Mouse (Mus musculus) embryo, embryonic 11.5 days (tissue): Measurements from ENCODE around the gene Piga.
A peak's percentile ranks its signal among the peaks of the same experiment; 100 is the strongest.

Experiments used
- DNase-seq: peaks from one replicate; pipeline ENCODE4 v3.0.0-alpha.2; 2012; ENCODE audit warnings: low read depth, low spot score

Piga gene

DNA sequence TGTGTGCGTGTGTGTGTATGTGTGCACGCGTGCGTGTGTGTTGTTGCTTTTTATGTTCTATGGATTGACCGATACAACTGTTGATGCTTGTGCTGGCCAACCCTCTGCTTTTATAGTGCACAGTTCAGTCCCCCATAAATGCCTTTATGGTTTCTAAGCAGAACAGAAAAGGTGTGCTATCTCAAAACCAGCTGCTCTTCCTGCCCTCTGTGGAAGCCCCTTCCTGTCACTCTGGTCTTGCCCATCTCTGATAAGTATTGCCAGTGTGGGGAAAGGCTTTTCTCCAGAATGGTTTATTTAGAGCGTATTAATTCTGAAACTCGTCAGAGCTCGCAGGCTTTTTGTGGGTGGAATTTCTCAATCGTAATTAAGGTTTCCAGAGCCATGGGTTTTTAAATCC, 13.1 kb downstream of the Piga start:
- no peak for DNase-seq

DNA sequence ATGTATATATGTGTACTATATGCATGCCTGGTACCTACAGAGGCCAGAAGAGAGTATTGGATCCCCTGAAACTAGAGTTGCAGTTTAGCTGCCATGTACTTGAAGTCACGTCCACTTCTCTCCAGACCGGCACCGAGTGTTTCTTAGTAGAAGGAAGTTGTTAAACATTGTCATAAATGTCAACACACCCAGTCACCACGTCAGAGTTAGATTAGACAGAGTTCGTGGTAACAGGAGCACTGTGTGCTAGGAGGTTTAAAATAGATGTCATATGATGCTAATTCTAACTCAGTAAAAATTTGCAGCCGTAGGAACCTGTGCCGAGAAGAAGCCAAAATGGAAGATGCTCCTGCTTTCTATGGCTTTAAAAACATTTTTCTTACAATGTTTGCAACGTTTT, 17.1 kb downstream of the Piga start, which contains the start of gene Asb11:
Gene Asb11, plus strand, starts transcription at position 286 of the 400 bp plus-strand sequence.
- DNase-seq = no peak

DNA sequence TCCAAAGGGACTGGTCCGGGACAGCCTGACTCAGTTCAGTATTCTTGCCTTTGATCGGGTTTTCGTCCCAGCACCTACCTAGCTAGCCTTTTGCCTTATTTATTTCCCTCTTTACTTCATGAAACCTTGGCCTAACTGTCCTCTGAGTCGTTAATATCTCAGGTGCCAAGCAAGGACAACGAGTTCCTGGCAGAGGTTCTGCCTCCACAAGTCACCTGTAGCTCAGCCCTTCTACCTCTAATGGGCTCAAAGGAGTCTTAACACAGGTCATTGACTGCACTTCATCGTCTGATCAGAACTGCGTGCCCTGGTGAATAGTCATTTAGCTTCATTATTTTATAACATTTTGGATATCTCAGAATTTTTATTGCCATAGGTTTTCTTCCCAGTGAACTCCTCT, 19.9 kb downstream of the Piga start:
- no peak for DNase-seq

DNA sequence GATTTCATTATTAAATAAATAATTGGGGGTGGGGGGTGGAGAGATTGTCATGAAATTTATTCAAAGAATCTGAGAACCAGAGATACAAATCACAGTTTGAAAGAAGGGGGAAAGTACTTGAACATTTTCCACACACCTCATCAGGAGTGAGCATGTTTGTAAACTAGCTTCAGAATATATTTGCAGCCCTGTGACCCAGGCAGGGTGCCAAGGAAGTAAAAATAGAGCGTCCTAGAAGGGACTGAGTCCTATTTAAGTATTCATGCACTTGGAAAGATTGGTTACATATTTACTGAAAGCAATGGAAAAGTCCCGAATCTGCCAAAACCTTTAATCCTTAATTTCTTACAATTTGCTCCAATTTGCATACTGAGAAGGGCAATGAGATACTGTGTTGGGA, 20.6 kb downstream of the Piga start:
- DNase-seq = no peak

DNA sequence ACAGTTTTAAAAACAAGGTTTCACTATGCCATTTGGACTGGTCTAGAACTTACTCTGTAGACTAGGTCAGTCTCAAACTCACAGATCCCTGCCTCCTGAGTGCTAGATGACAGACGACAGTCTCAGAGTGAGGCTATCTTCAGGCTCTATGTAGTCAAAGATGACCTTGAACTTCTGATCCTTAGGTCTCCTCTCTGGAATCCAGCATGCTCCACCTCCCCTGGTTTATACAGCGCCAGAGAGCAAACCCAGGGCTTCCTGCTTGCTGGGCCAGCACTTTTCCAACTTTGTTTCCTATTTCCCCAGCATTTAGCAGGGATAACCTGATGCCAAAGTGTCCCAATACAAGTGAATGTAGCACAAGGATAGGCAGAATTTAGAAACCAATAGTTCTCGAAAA, 21.1 kb downstream of the Piga start:
- no peak for DNase-seq

DNA sequence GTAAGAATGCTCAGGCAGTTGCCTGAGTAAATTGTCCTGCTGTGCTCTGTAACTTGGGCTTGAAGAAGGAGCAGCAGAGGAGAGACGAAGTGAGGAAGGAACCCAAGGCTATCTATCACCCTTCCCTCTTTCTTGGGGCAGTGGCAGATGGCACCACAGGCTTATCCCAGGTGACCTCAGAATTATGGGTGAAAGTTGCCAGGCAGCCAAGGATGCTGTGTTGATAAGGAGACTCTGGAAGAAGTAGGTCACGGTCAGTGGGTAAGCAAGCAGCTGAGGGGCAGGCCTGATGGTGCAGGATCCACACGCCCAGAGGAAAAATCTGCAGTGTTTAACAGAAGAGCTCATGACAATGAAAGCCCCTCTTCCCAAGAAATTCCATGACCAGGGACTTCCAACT, 21.7 kb downstream of the Piga start:
- no peak for DNase-seq

DNA sequence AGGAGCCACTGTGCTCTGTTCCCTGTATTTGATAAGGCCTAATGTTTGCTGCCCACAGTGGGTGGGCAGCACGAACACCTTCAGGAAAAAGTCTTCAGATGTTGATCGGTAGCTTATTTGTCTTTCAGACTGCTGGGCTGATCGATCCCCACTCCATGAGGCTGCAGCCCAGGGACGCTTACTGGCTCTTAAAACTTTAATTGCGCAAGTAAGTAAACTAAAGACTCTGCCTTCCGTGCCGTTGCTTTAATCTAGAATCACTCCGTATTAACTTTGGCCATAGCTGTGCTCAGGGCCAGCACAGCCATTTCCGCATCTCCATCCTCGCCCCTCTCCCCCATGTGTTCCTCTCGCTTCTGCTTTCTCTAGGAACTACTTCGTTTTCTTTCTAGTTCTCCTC, 26.0 kb downstream of the Piga start:
- no peak for DNase-seq

DNA sequence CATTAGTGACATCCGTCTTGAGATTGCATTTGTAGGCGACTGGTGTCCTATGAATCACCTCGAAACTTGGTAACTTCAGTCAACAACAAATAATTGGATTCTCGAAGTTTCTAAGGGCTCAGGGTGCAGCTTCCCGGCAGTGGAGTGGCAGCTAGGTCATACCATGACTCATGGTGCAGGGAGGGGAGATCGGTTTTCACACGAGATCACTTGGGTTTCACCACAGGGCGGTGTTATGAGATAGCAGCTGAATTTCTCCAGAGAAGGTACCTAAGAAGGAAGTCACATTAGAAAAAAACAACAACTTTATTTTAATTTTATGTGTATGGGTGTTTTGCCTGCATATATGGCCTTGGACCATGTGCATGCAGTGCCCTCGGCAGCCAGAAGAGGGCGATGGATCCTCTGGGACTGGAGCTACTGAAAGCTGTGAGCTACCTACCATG, 26.5 kb downstream of the Piga start:
- DNase-seq = no peak

DNA sequence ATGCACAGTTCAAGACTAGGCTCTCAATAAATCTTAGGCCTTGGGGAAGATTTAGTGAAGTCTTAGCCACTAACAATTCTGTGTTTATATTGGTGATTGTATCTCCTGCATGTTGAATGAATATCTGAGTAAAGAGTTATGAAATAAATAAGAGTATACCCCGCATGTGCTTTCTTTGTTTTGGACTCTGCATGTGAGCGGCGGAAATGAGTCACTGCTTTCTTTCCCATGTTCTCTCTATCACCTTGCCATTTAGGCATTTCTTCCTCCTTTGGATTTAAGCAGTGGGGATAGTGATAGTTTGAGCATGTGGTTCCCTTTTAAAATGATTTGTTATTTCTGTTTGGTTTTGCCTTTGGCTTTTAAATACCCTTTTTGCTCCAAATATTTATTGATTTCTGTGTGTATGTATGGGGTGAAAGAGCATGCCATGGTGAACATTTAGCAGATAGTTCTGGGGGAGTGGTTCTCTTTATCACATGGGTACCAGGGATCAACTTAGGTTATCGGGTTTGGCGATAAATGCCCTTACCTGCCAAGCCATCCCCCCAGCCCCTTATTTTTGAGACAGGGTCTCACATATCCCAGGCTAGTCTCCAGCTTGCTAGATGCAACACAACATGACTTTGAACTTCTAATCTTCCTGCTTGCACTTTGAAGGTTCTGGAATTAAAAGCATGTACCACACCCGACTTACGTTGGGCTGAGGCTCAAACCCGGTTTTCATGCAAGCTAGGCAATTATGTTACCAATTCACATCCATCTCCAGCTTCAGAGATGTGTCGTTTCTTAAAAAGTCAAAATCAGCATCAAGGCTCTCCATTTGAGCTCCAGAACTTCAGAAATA, 27.5 kb downstream of the Piga start:
- no peak for DNase-seq

DNA sequence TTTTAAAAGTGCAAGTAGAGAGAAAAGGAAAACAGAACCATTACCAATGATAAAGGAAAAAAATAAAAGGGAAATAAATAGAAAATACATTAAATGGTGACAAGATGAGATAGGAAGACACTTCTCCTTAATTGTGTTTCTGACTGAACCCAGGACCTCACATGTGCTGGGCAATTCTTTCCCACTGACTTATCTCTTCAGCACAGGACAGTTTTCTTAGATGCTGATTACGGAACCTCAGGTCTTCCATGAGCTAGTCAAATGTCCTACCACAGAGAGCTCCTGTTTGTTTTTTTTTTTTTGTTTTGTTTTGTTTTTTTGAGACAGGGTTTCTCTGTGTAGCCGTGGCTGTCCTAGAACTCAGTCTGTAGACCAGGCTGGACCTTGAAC, 28.1 kb downstream of the Piga start:
- no peak for DNase-seq

DNA sequence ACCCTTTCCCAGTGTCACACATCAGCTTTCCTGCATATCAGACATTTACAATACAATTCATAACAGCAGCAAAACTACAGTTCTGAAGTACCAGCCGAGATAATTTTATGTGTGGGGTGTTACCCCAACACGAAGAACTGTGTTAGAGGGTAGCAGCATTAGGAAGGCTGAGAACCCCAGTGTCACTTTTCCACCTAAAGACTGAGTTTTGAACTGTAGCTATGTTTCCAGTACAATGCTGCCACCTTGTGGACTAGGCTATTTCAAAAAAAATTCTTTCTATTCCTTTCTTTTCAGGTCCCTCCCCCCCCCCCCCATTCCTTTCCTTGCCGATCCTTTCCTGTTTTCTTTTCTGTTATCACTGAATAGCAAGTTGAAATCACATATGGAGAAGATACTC, 29.6 kb downstream of the Piga start:
- DNase-seq = peak; percentile 23

DNA sequence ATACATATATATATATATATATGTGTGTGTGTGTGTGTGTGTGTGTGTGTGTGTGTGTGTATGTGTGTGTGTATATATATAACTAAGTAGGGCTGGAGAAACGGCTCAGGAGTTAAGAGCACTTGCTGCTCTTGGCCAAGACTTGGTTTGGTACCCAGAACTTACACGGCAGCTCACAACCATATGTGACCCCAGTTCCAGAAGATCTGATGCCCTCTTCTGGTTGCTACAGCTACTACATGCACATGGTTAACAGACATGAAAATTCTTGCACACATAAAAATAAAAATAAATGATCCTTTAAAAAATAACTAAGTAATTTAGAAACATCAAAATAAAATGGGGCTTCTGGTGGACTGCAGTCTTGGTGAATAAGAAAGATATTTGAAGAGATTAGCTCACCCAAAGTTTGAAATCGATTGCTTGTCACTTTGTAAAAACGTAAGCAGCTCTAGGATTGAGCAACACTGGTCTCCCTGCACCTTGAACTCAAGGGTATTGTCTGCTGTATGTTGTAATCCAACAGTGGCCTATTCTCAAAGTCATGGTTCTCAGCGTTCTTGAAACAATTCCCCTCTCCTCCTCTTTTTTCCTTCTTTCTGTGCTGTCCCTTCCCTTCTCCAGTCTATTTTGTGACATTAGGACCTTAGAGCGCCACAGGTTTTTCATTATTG, 39.8 kb downstream of the Piga start:
- DNase-seq = no peak
